Mouse (Mus musculus) heart, embryonic 16.5 days (tissue): ENCODE data around the gene AC124108.1. TPM values are rescaled to one million over a fixed set of nuclear protein-coding genes. Genes with fewer than 3 reads are reported as not detected.
A peak's percentile ranks its signal among the peaks of the same experiment; 100 is the strongest.

Experiments used
- ATAC-seq: fragments of 200-750 bp; cut with Nextera tagmentation; replicated peaks from 2 replicates; pipeline ENCODE4 v1.8.0; 2017; ENCODE audit warnings: moderate number of reproducible peaks; ENCODE audit not compliant: insufficient read depth, low FRiP score; ENCODE audit errors: extremely low read depth
- H3K27ac ChIP-seq: fragments of 300-500 bp; sonication (generic); 2 replicates; pipeline ENCODE4 v1.5.1; 2014; ENCODE audit warnings: mild to moderate bottlenecking, low read length, control low read depth, moderate library complexity
- H3K27me3 ChIP-seq: fragments of 300-500 bp; sonication (generic); 2 replicates; pipeline ENCODE4 v1.6.1; 2014; ENCODE audit warnings: low read length, mixed read lengths; ENCODE audit not compliant: control insufficient read depth, insufficient read depth
- H3K36me3 ChIP-seq: fragments of 300-500 bp; sonication (generic); 2 replicates; pipeline ENCODE4 v1.6.1; 2014; ENCODE audit not compliant: control insufficient read depth, insufficient read depth
- H3K4me1 ChIP-seq: fragments of 300-500 bp; sonication (generic); 2 replicates; pipeline ENCODE4 v1.6.1; 2014; ENCODE audit warnings: low read length, mixed read lengths; ENCODE audit not compliant: control insufficient read depth, insufficient read depth
- H3K4me2 ChIP-seq: fragments of 300-500 bp; sonication (generic); 2 replicates; pipeline ENCODE4 v1.6.1; 2014; ENCODE audit warnings: low read depth, mild to moderate bottlenecking, control low read depth, low read length
- H3K4me3 ChIP-seq: fragments of 300-500 bp; sonication (generic); 2 replicates; pipeline ENCODE4 v1.5.1; 2014; ENCODE audit warnings: mild to moderate bottlenecking, control low read depth, low read length
- H3K9ac ChIP-seq: fragments of 300-500 bp; sonication (generic); 2 replicates; pipeline ENCODE4 v1.6.1; 2014; ENCODE audit warnings: low read length, control low read depth
- H3K9me3 ChIP-seq: fragments of 300-500 bp; sonication (generic); replicated peaks from 2 replicates; pipeline ENCODE4 v1.6.1; 2016; ENCODE audit warnings: low read length; ENCODE audit not compliant: control insufficient read depth
- WGBS: fragments of 180-500 bp; shearing (Covaris S2); extraction: QIAGEN DNeasy Blood & Tissue Kit; methylation state at CpG from one replicate; pipeline ENCODE4 v1.1.7; 2014; 5-methylcytosine and 5-hydroxymethylcytosine counted together
- polyA plus RNA-seq: library from polyadenylated mRNA; unstranded; fragments of >200 nt; fragmentation: Nextera tagmentation; extraction: Ambion mirVana; gene quantifications from 2 replicates; pipeline ENCODE4 v1.2.1, GENCODE M21; 2015

AC124108.1 gene
- polyA plus RNA-seq = 0.04 TPM in 1 of 2 replicates, not detected in the other

GRCm38 (mm10) chr1:132191093-132191785 is at the start of gene AC124108.1, which contains the start of gene Lemd1:
TSS of gene AC124108.1 (plus strand) at chr1:132191457.
TSS of gene Lemd1 (plus strand) at chr1:132191431.
- peak within 1 kb of the TSS; percentile 54 for H3K4me3 ChIP-seq
- peaks cover 87% of the 10 kb centered on the region for H3K27me3 ChIP-seq
- H3K4me1 ChIP-seq = peaks cover 11% of the 10 kb centered on the region
- H3K4me2 ChIP-seq = peak within 1 kb of the TSS; percentile 96
- peak within 1 kb of the TSS; percentile 31 for H3K9ac ChIP-seq
- no peaks in the 10 kb centered on the region for H3K9me3 ChIP-seq
- H3K36me3 ChIP-seq = no peaks in the 10 kb centered on the region
- under 1% methylated on average over 34 of the region's 34 CpGs for WGBS
- no peak for ATAC-seq
- H3K27ac ChIP-seq = no peak within 1 kb of the TSS

- no peak overlapping the region for H3K27ac ChIP-seq
These were observed 49.5 kb upstream of the AC124108.1 start for GRCm38 (mm10) chr1:132141753-132142152.

GRCm38 (mm10) chr1:132143079-132143478 is 48.2 kb upstream of the AC124108.1 start:
- H3K27me3 ChIP-seq = peaks cover 2% of the 10 kb centered on the region; the same call in 1 of the 2 replicates
- no peaks in the 10 kb centered on the region for H3K36me3 ChIP-seq
- H3K9me3 ChIP-seq = no peaks in the 10 kb centered on the region
- H3K4me2 ChIP-seq = no peak overlapping the region
- no peak for ATAC-seq
- H3K4me3 ChIP-seq = no peak overlapping the region
- H3K4me1 ChIP-seq = peaks cover 7% of the 10 kb centered on the region
- 46% methylated on average over 5 of the region's 5 CpGs for WGBS
- no peak overlapping the region for H3K27ac ChIP-seq
- no peak overlapping the region for H3K9ac ChIP-seq

More at GRCm38 (mm10) chr1:132141753-132142152, 49.5 kb upstream of the AC124108.1 start:
- Histone ChIP-seq H3K9me3 (no peaks in the 10 kb centered on the region), H3K4me1 (peaks cover 9% of the 10 kb centered on the region), H3K4me3 (no peak overlapping the region), H3K4me2 (no peak overlapping the region), H3K27me3 (peaks cover 2% of the 10 kb centered on the region; the same call in 1 of the 2 replicates), H3K9ac (no peak overlapping the region), H3K36me3 (no peaks in the 10 kb centered on the region)
- no peak for ATAC-seq
- 64% methylated on average over 13 of the region's 13 CpGs for WGBS

DNA sequence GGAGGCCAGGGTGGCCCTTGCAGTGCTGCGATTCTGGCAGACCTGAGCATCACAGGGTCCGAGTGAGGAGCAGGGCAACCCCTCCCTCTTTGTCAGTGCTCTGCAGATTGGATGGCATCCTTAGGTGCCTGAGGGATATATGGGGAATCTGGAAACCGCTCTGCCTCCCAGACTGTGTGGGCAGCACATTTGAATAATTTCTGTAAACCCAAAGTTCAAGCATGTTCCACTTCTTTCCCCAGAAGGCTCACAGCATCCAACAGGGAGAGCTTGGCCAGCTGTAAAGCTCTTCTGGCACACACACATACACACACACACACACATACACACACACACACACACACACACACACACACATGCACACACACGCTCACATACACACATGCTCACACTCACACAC is 47.5 kb upstream of the AC124108.1 start:
- no peaks in the 10 kb centered on the region for H3K36me3 ChIP-seq
- H3K4me2 ChIP-seq = no peak overlapping the region
- ATAC-seq = no peak
- H3K27ac ChIP-seq = no peak overlapping the region
- WGBS = 65% methylated on average over 4 of the region's 4 CpGs
- H3K9me3 ChIP-seq = no peaks in the 10 kb centered on the region
- no peak overlapping the region for H3K9ac ChIP-seq
- no peak overlapping the region for H3K4me3 ChIP-seq
- H3K27me3 ChIP-seq = peaks cover 2% of the 10 kb centered on the region; the same call in 1 of the 2 replicates
- H3K4me1 ChIP-seq = peaks cover 1% of the 10 kb centered on the region

- Histone ChIP-seq H3K27me3 (peaks cover 2% of the 10 kb centered on the region; the same call in 1 of the 2 replicates), H3K4me2 (no peak overlapping the region), H3K4me3 (no peak overlapping the region), H3K27ac (no peak overlapping the region), H3K9me3 (no peaks in the 10 kb centered on the region), H3K9ac (no peak overlapping the region), H3K36me3 (no peaks in the 10 kb centered on the region), H3K4me1 (no peaks in the 10 kb centered on the region)
- no peak for ATAC-seq
- 66% methylated on average over 2 of the region's 2 CpGs for WGBS
These were observed 47.0 kb upstream of the AC124108.1 start for GRCm38 (mm10) chr1:132144223-132144622.

GRCm38 (mm10) chr1:132144837-132145236 is 46.4 kb upstream of the AC124108.1 start:
- H3K4me3 ChIP-seq = no peak overlapping the region
- H3K36me3 ChIP-seq = no peaks in the 10 kb centered on the region
- no peak overlapping the region for H3K9ac ChIP-seq
- no peak overlapping the region for H3K27ac ChIP-seq
- peaks cover 1% of the 10 kb centered on the region; the same call in 1 of the 2 replicates for H3K4me1 ChIP-seq
- no peak for ATAC-seq
- H3K4me2 ChIP-seq = no peak overlapping the region
- H3K9me3 ChIP-seq = no peaks in the 10 kb centered on the region
- WGBS = 72% methylated on average over 3 of the region's 3 CpGs
- peaks cover 2% of the 10 kb centered on the region; the same call in 1 of the 2 replicates for H3K27me3 ChIP-seq

DNA sequence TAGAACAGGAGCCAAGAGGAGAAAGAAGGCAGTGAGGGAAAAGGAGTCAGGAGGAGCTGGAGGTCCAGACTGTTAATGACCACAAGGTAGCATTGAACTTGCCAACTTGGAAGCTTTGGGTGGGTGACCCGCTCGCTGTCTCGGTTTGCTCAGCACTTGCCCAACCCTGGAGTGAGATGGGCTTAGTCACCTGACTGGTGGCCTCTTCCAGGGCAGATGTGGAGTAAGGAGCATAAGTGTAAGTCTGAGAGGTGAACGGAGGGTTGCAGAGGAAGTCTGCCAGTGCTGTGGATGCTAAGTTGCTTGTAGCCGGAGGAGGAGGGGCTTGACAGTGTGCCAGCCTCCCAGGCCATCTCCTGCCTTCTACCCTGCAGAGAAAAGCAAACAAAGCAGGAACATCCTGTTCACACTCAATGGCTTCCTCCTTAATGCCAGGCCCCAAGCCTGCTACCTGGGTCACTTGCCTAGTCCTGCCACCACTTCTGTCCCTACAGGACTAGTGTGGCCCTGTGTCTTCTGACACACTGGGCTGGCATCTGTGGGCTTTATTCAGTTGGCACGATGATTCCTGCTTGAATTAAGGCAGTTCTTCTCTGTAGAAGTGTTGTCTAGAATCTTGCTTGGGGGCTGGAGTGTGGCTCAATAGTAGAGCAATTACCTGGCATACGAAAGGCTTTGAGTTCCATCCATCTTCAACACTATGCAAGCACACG is 45.1 kb upstream of the AC124108.1 start:
- peaks cover 2% of the 10 kb centered on the region; the same call in 1 of the 2 replicates for H3K27me3 ChIP-seq
- H3K36me3 ChIP-seq = no peaks in the 10 kb centered on the region
- peaks cover 10% of the 10 kb centered on the region for H3K4me1 ChIP-seq
- 86% methylated on average over 8 of the region's 8 CpGs for WGBS
- H3K9me3 ChIP-seq = no peaks in the 10 kb centered on the region
- no peak for ATAC-seq
- H3K4me3 ChIP-seq = no peak overlapping the region
- H3K9ac ChIP-seq = no peak overlapping the region
- H3K4me2 ChIP-seq = no peak overlapping the region
- no peak overlapping the region for H3K27ac ChIP-seq

GRCm38 (mm10) chr1:132149410-132149809 is 41.8 kb upstream of the AC124108.1 start:
- H3K27ac ChIP-seq = no peak overlapping the region
- H3K9ac ChIP-seq = no peak overlapping the region
- H3K4me2 ChIP-seq = no peak overlapping the region
- no peaks in the 10 kb centered on the region for H3K36me3 ChIP-seq
- 71% methylated on average over 2 of the region's 2 CpGs for WGBS
- no peak overlapping the region for H3K4me3 ChIP-seq
- H3K27me3 ChIP-seq = no peaks in the 10 kb centered on the region
- no peak for ATAC-seq
- H3K9me3 ChIP-seq = no peaks in the 10 kb centered on the region
- peaks cover 19% of the 10 kb centered on the region for H3K4me1 ChIP-seq

DNA sequence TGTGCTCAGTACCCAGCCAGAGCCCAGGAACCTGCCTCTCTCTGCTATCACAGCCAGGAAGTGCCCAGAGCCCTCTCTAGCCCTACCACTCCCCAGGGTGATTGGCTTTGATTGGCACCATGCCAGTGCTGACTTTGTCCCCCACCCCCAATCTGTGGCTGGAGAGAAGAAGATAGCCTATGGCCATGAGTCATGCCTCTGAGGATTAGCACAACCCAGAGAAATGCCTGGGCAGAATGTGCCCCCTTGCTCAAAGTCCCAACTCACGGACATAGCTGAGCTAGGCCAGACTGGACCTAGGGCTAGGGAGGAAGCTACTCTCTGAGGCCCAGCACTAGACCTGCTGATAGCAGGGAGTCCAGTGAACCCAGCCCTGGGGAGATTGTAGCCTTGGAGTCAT is 41.1 kb upstream of the AC124108.1 start:
- H3K27ac ChIP-seq = no peak overlapping the region
- H3K9ac ChIP-seq = 0 out of 2 replicates have a peak overlapping the region, but pooled peaks have one; percentile 16

More for the DNA sequence above, 41.1 kb upstream of the AC124108.1 start:
- ATAC-seq = peak; percentile 52; the same call in 1 of the 2 replicates
- H3K9me3 ChIP-seq = no peaks in the 10 kb centered on the region
- H3K36me3 ChIP-seq = no peaks in the 10 kb centered on the region
- no peak overlapping the region for H3K4me2 ChIP-seq
- H3K4me1 ChIP-seq = peaks cover 19% of the 10 kb centered on the region
- 11% methylated on average over 1 of the region's 1 CpGs for WGBS
- H3K4me3 ChIP-seq = no peak overlapping the region
- H3K27me3 ChIP-seq = no peaks in the 10 kb centered on the region
